Mouse (Mus musculus): ENCODE measurements around the gene Itpkb. TPM values are rescaled to one million over a fixed set of nuclear protein-coding genes. Genes with fewer than 3 reads are reported as not detected.

The Itpkb gene
- polyA plus RNA-seq, 1 experiment from 2014 or later, result 3.4 TPM

DNA sequence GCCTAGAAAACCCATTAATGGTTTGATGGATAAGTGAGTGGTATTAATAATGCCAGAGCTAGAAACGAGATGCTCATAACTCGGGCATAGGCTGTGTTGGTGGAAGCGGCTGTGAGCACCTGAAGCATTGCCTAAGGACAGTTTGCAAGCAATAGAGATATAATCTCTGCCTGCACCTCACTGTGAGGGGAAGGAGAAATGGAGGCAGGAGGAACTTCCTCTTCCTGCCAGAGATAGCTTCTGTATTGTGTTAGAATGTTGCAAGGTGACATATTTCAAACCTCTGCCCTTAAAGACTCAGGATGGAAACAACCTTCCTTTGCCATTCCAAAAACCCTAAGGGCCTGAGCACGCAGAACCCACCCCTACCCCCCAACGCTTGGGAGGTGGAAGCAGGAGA is 11.9 kb upstream of the Itpkb start:
- Histone ChIP-seq H3K9ac (no peak overlapping the region), H3K4me3 (no peak overlapping the region)
- no peak for ATAC-seq (ENCODE audit: low FRiP score)

DNA sequence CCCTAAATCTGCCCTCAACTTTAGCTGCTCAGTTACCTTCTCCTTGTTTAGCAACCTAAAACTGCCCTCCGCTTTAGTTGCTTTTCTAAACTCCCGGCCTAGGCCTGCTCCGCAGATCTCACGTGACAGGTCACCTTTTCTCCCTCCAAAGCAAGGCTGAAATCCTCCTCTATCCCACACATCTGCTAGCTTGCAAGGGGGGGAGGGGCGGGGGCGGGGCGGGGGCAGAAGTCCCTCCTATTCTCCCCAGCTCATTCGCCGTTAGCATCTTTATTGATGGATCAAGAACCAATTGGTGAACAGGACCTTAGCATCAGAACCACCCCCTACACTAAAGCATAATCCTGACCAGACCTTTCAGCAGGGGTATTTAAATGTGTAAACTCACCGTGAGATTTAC is 10.4 kb upstream of the Itpkb start:
- Histone ChIP-seq H3K27ac (no peak overlapping the region), H3K4me3 (no peak overlapping the region), H3K27me3 (peaks cover 3% of the 10 kb centered on the region; the same call in 1 of the 2 replicates), H3K36me3 (no peaks in the 10 kb centered on the region), H3K9ac (no peak overlapping the region), H3K9me3 (no peaks in the 10 kb centered on the region), H3K4me2 (no peak overlapping the region), H3K4me1 (replicated peaks) (no peaks in the 10 kb centered on the region)
- no peak for ATAC-seq (ENCODE audit: low FRiP score)
- 10% methylated on average over 10 of the region's 10 CpGs for WGBS

More for the DNA sequence above, 11.9 kb upstream of the Itpkb start:
- peaks cover 3% of the 10 kb centered on the region; the same call in 1 of the 2 replicates for H3K27me3 ChIP-seq
- no peaks in the 10 kb centered on the region for H3K36me3 ChIP-seq
- no peak overlapping the region for H3K27ac ChIP-seq
- H3K4me1 ChIP-seq (replicated peaks), result peaks cover 9% of the 10 kb centered on the region
- no peak overlapping the region for H3K4me2 ChIP-seq
- 85% methylated on average over 5 of the region's 5 CpGs for WGBS
- H3K9me3 ChIP-seq, result no peaks in the 10 kb centered on the region

DNA sequence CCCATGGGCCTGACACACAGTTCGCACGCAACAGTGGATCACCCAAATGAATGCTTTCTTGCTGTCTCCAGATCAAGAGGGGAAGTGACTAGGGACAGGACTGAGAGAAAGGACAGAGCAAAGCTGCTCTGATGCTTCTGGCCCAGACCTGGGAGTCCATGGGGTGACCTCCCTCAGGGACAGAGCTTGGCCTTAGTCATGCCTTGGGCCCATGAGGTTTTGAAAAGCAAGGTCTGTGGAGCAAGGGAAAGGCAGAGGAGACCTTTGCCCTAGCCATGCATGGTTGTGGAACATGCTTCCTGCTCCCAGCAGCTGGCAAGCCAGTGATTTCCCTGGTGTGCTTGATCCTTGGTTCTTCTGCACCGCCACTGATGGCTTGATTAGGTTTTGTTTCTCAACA is 7.4 kb upstream of the Itpkb start:
- Histone ChIP-seq H3K27me3 (peaks cover 3% of the 10 kb centered on the region; the same call in 1 of the 2 replicates), H3K9ac (no peak overlapping the region), H3K4me3 (no peak overlapping the region), H3K36me3 (no peaks in the 10 kb centered on the region), H3K4me1 (replicated peaks) (no peaks in the 10 kb centered on the region), H3K4me2 (no peak overlapping the region), H3K27ac (no peak overlapping the region), H3K9me3 (no peaks in the 10 kb centered on the region)
- ATAC-seq (ENCODE audit: low FRiP score), result no peak
- WGBS, result 89% methylated on average over 3 of the region's 3 CpGs

DNA sequence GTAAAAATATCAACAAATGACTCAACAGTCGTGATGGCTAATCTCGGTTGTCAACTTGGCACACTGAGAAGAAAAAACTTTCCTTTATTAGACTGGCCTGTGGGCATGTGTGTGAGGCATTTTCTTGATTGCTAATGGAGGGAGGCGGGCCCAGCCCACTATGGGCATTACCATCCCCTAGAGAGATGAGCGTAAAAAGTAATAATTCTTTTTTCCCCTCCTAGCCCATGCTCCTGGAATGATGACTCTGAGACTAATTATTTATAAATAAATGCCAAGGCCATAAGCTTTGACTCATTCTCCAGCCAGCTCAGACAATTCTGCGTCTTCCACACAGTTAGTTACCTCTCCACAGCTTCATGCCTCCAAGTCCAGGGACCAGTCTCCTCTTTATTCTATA is 6.8 kb upstream of the Itpkb start:
- 89% methylated on average over 5 of the region's 5 CpGs for WGBS
- ATAC-seq (ENCODE audit: low FRiP score), result no peak
- H3K4me1 ChIP-seq (replicated peaks), result no peaks in the 10 kb centered on the region
- H3K4me2 ChIP-seq, result no peak overlapping the region
- H3K9ac ChIP-seq, result no peak overlapping the region
- peaks cover 5% of the 10 kb centered on the region for H3K27me3 ChIP-seq
- H3K27ac ChIP-seq, result no peak overlapping the region
- no peaks in the 10 kb centered on the region for H3K36me3 ChIP-seq
- no peak overlapping the region for H3K4me3 ChIP-seq
- no peaks in the 10 kb centered on the region for H3K9me3 ChIP-seq

DNA sequence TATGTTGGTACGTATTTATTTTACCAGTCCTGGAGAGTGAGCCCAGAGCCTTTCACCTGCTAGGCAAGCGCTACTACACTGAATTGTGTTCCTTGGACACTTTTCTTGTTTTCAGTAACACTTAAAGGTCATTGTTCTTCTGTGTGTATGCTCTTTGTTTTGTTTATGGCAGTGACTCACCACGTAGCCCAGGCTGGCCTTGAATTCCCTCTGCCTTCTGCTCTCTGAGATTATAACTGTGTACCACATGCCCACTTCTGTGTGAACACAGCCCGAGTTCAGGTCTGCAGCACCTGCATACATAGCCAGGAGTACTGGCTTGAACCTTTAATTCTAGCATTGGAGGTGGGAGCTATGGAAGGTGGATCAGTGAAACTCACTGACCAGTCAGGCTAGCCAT is 6.0 kb upstream of the Itpkb start:
- no peak overlapping the region for H3K27ac ChIP-seq
- H3K4me1 ChIP-seq (replicated peaks), result no peaks in the 10 kb centered on the region; the same call in 1 of the 2 replicates
- H3K9me3 ChIP-seq, result no peaks in the 10 kb centered on the region
- 86% methylated on average over 4 of the region's 4 CpGs for WGBS
- peaks cover 13% of the 10 kb centered on the region for H3K27me3 ChIP-seq
- no peak overlapping the region for H3K9ac ChIP-seq
- ATAC-seq (ENCODE audit: low FRiP score), result no peak
- no peak overlapping the region for H3K4me3 ChIP-seq
- H3K36me3 ChIP-seq, result no peaks in the 10 kb centered on the region
- H3K4me2 ChIP-seq, result no peak overlapping the region

GRCm38 (mm10) chr1:180328794-180329665 is 1.3 kb upstream of the Itpkb start:
- Histone ChIP-seq H3K4me3 (no peak overlapping the region), H3K27ac (no peak overlapping the region), H3K4me1 (replicated peaks) (peaks cover 42% of the 10 kb centered on the region), H3K9ac (no peak overlapping the region), H3K9me3 (no peaks in the 10 kb centered on the region), H3K27me3 (peaks cover 52% of the 10 kb centered on the region), H3K36me3 (no peaks in the 10 kb centered on the region), H3K4me2 (peak overlapping the region; percentile 99; the same call in 1 of the 2 replicates)
- 22% methylated on average over 12 of the region's 12 CpGs for WGBS
- no peak for ATAC-seq (ENCODE audit: low FRiP score)

DNA sequence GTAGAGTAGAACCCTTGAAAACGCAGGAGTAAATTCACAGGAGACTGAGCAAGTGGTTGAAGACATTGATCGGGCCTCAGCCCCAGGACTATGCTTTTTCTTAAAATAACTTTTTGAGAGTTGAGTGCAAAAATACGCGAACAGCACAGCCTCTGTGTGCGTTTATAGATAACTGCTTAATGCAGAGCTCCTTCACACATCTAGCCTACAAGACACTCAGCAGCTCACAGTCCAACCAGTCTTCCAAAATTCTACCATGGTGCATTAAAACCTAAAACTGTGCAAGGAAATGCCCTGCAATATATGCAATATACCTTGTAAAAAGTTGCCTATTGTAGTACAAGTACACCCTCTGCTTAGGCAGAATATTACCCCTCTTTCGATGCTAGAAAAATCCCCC is 579 bp upstream of the Itpkb start:
- Histone ChIP-seq H3K27ac (no peak overlapping the region), H3K4me3 (no peak overlapping the region)
- no peak for ATAC-seq (ENCODE audit: low FRiP score)

DNA sequence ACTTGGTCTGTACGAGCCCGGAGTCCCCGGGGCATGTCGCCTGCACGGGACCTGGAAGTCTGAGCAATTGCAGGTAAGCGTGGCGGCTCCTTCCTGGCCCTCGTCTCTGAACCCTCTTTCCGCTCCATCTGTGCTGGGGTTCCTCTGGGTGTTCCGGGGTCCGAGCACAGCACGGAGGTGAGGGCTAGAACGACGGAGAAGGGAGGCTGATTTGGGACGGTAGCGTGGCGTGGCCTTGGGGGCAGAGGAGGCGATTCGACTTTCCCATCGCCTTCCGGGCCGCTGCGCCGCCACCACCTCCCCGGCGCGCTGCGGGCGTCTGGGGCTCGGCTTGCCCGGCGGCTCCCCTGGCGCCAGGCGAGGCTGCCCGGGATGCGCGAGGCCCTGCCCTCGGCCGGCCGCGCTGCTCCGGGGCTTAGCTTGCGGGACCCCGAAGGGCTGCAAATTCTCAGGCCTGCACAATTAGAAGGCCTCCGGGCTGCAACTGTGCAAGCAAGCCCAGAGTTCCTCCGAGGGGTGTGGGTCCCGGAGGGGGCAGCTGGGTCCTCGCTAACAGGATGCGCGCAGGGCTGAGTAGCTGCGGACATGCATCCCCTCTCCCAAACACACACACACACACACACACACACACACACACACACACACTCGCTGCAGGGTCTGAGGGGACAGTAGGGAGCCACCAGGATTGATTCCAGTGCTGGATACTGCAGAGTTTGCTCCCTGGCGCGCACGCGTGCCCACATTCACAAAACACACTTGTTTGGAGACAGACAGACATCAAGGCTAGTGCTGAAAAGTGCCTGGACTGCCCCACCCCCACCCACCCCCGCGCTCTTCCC is 641 bp downstream of the Itpkb start:
- H3K9ac ChIP-seq, result peak overlapping the region; percentile 82
- H3K4me1 ChIP-seq (replicated peaks), result peaks cover 51% of the 10 kb centered on the region
- H3K27me3 ChIP-seq, result peaks cover 63% of the 10 kb centered on the region
- WGBS, result under 1% methylated on average over 45 of the region's 58 CpGs
- H3K27ac ChIP-seq, result peak overlapping the region; percentile 75
- H3K9me3 ChIP-seq, result no peaks in the 10 kb centered on the region
- peak; percentile 50 for ATAC-seq (ENCODE audit: low FRiP score)
- peak overlapping the region; percentile 99 for H3K4me2 ChIP-seq
- peak overlapping the region; percentile 58 for H3K4me3 ChIP-seq
- no peaks in the 10 kb centered on the region for H3K36me3 ChIP-seq

More for the DNA sequence above, 579 bp upstream of the Itpkb start:
- H3K9ac ChIP-seq, result no peak overlapping the region
- H3K4me1 ChIP-seq (replicated peaks), result peaks cover 45% of the 10 kb centered on the region
- no peaks in the 10 kb centered on the region for H3K36me3 ChIP-seq
- no peaks in the 10 kb centered on the region for H3K9me3 ChIP-seq
- WGBS, result 20% methylated on average over 6 of the region's 6 CpGs
- peak overlapping the region; percentile 99 for H3K4me2 ChIP-seq
- peaks cover 59% of the 10 kb centered on the region for H3K27me3 ChIP-seq

DNA sequence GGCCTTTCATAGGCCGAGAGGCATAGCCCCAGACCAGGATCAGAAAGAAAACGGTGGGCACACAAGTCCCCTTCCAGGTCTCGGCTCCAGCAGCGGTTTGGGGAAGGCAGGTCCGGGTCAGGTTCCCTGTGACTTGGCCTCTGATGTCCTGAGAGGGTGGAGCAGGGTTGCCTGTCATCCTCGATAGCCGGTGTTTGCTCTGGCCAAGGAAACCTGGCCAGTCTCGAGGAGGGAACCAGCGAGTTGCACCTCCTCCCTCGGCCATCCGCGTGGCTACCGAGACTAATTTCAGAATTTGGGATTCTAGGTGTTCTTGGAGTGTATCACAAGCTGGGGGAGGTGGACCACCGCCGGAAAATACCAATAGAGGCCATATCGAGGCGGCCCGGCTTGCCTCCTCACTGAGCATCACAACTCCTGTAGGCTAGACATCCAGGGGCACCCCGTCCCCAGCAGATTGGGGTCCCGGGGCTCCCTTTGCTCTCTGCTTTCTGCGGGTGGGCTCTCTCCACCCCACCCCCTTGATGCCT is 1.3 kb downstream of the Itpkb start:
- Histone ChIP-seq H3K27ac (peak overlapping the region; percentile 12; the same call in 1 of the 2 replicates), H3K9me3 (no peaks in the 10 kb centered on the region), H3K27me3 (peaks cover 63% of the 10 kb centered on the region), H3K4me2 (peak overlapping the region; percentile 99), H3K4me1 (replicated peaks) (peaks cover 56% of the 10 kb centered on the region), H3K4me3 (peak overlapping the region; percentile 58), H3K36me3 (no peaks in the 10 kb centered on the region), H3K9ac (peak overlapping the region; percentile 82)
- under 1% methylated on average over 21 of the region's 21 CpGs for WGBS
- peak; percentile 37; the same call in 1 of the 2 replicates for ATAC-seq (ENCODE audit: low FRiP score)

DNA sequence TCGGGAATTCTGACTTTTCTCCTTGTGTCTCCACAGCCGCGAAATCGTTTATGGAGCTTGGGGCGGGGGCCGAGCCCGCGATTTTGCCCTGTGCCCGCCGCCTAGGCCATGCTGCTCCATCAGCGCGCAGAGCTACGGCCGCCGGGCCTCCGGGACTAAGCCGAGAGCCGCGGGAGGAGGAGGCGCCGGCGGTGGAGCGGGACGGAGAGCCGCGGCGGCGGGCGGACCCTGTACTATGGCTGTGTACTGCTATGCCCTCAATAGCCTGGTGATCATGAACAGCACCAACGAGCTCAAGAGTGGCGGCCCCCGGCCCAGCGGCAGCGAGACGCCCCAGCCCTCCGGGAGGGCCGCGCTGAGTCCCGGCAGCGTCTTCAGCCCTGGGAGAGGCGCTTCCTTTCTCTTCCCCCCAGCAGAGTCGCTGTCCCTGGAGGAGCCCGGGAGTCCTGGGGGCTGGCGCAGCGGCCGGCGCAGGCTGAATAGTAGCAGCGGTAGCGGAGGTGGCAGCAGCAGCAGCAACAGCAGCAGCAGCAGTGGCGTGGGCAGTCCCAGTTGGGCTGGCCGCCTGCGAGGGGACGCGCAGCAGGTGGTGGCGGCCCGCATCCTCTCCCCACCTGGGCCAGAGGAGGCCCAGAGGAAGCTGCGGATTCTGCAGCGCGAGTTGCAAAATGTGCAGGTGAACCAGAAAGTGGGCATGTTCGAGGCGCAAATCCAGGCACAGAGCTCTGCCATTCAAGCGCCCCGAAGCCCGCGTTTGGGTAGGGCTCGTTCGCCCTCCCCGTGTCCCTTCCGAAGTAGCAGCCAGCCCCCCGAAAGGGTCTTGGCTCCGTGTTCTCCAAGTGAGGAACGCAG is 2.0 kb downstream of the Itpkb start:
- 1% methylated on average over 72 of the region's 72 CpGs for WGBS
- Histone ChIP-seq H3K9ac (peak overlapping the region; percentile 82), H3K4me2 (peak overlapping the region; percentile 99), H3K27ac (peak overlapping the region; percentile 15; the same call in 1 of the 2 replicates), H3K9me3 (no peaks in the 10 kb centered on the region), H3K4me3 (peak overlapping the region; percentile 58), H3K27me3 (peaks cover 63% of the 10 kb centered on the region), H3K4me1 (replicated peaks) (peaks cover 56% of the 10 kb centered on the region), H3K36me3 (no peaks in the 10 kb centered on the region)
- ATAC-seq (ENCODE audit: low FRiP score), result peak; percentile 59

GRCm38 (mm10) chr1:180332928-180333440 is 2.7 kb downstream of the Itpkb start:
- Histone ChIP-seq H3K36me3 (no peaks in the 10 kb centered on the region), H3K9me3 (no peaks in the 10 kb centered on the region), H3K27ac (no peak overlapping the region), H3K4me3 (peak overlapping the region; percentile 58), H3K4me1 (replicated peaks) (peaks cover 56% of the 10 kb centered on the region), H3K9ac (peak overlapping the region; percentile 82; the same call in 1 of the 2 replicates), H3K4me2 (peak overlapping the region; percentile 99), H3K27me3 (peaks cover 63% of the 10 kb centered on the region)
- 23% methylated on average over 14 of the region's 14 CpGs for WGBS
- ATAC-seq (ENCODE audit: low FRiP score), result no peak
